Mouse (Mus musculus) C2C12 (cell line): ENCODE measurements around the gene Prkg1.

Source experiments
- CEBPB ChIP-seq: IDR thresholded peaks from one replicate; pipeline ENCODE4 v1.6.1; 2011; ENCODE audit warnings: low read depth, mild to moderate bottlenecking, control low read depth, moderate library complexity
- CTCF ChIP-seq: IDR thresholded peaks from one replicate; pipeline ENCODE4 v1.5.1; 2011; ENCODE audit not compliant: control insufficient read depth, insufficient read depth, insufficient read length
- FOSL1 ChIP-seq: IDR thresholded peaks from one replicate; pipeline ENCODE4 v1.8.0; 2011; ENCODE audit warnings: mild to moderate bottlenecking, low read length; ENCODE audit not compliant: poor library complexity, insufficient read depth, severe bottlenecking
- MAX ChIP-seq: IDR thresholded peaks from one replicate; pipeline ENCODE4 v1.6.1; 2011; ENCODE audit warnings: mild to moderate bottlenecking, control low read depth
- MYOD1 ChIP-seq: IDR thresholded peaks from one replicate; pipeline ENCODE4 v1.6.1; 2011; ENCODE audit warnings: low read depth; ENCODE audit not compliant: control insufficient read depth, insufficient read length

GRCm38 (mm10) chr19:31342150-31342549 lies 422.7 kb downstream of the Prkg1 start:
- TF ChIP-seq MAX (no peak), FOSL1 (no peak), CTCF (peak; percentile 61), MYOD1 (no peak), CEBPB (no peak)
